Mouse (Mus musculus) spleen, postnatal 14 days (tissue): ENCODE results near the gene Dcst2.
A peak's percentile ranks its signal among the peaks of the same experiment; 100 is the strongest.

Experiments
- DNase-seq, 2 experiments: peaks; one replicate each; pipeline ENCODE4 v3.0.0; 2021 to 2022; ENCODE audit warnings: low spot score in 2 of 2

The Dcst2 gene

DNA sequence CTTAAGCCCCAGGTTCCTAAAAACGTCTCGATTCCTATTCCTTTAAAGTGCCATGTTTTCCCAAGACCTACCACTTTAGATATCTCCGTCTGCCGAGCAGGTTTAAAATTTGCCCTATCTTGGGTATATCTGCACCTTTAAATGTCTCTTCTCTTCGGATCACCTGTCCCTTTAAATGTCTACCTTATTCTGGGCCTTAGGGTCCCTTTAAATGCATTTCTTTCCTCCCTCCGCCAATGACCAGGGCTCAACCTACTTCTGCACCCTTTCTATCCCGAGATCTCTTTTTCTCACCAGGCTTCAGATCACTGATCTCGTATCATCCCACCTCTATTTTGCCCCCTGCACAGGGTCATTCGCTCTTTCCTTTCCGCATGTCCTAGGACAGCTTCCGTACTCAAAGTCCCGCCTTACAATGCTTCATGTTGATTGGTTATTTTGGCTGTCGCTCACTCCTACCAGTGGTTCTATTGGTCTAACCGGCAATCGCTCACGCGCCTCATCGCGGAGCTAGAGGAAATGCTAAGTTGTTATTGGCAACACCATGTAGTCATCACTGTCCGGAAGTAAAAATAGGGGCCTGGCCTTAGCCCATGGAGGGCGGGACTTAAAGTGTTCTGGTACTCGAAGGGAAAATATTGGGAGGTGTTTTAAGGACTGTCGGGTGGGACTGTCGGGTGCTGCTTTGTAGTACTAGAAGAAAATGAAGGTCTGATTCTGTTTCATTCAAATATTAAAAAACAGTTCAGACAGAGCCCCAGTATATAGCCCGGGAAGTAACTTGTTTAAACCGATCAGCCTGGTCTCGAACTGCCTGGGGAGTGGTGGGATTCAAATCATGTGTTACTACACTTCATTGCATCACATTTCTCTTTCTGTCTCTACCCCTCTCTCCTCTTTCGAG lies 50.0 kb downstream of the Dcst2 start, which contains the start of gene Flad1:
Gene Flad1 (minus strand): TSS at position 381 of the 904 bp plus-strand sequence.
- DNase-seq, result peak; percentile 96 to 97

- DNase-seq, result no peak
Measured at GRCm38 (mm10) chr3:89416158-89416557, 54.4 kb downstream of the Dcst2 start.

GRCm38 (mm10) chr3:89417131-89417530 lies 55.4 kb downstream of the Dcst2 start:
- no peak for DNase-seq

DNA sequence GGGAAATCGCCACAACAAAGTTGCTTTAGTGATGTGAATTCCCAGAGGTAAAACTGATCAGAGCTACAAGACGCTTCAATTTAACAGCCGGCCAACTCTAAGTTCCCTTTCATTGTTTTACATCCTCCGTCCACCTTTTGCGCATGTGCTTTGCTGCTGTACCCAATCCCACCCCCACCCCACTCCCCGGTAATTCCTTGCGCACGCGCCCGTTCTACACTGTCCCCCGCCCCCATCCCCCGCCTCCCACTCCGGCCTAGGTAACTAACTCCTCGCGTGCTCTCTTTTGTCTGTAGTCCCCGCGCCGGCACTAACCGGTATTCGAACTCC lies 56.0 kb downstream of the Dcst2 start:
- DNase-seq, result no peak

DNA sequence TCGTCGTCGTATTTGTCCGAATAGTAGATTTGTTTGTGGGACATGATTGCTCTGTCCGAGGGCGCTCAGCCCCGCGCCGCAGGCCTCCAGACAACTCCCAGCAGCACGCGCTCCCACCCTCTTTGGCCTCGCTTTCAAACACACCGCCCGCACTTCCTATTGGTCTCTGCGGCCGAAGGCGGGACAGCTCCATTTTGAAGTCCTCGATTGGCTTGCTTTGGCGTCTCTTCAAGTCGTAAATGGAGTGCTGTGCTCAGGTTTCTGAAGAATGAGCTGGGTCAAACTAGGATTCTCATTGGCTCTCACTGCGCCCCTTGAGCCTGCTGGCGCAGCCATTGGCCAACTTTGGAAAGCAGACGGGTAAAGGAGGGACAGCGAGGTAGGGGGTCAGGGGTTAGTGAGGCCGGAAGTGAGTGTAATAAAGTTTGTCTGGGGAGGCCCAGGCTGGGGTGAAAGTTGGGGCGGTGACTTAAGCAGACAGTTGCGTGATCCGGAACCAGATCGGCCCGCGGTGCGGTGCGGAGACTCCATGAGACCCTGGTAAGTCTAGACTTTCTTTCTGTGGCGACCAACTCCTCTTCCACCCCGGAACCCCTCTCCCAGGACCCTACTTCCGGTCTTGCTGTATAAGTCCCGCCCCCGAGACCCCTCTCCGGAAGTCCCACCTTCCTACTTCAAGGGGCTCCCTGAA lies 56.5 kb downstream of the Dcst2 start, which contains the start of the genes Cks1b and Shc1:
Gene Cks1b (minus strand): TSS at position 214 of the 691 bp plus-strand sequence.
Gene Shc1 (plus strand): TSS at position 274 of the 691 bp plus-strand sequence.
- DNase-seq, result peak; percentile 83 to 86

- no peak for DNase-seq
Measured at GRCm38 (mm10) chr3:89418861-89419250, 57.1 kb downstream of the Dcst2 start.

DNA sequence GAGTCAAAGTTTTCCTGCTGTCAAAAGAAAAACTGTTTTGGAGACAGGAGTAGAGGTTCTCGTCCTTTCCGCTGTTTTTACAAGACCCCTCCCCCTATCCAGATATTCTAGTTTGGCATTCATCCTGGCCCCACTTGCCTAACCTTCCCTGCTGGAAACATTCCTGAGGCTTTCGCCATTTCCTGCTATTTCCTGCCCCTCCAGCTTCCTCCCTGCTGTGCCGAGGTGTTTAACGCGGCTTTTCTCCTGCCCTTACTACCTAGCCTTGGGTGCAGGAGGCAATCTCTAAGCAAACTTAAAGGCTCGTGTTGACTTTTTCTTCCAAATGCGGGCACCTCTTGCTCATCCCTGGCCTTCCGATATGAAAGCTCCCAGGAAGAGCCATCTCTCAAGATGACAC lies 57.8 kb downstream of the Dcst2 start:
- no peak for DNase-seq

GRCm38 (mm10) chr3:89419981-89420380 lies 58.2 kb downstream of the Dcst2 start:
- DNase-seq, result no peak

DNA sequence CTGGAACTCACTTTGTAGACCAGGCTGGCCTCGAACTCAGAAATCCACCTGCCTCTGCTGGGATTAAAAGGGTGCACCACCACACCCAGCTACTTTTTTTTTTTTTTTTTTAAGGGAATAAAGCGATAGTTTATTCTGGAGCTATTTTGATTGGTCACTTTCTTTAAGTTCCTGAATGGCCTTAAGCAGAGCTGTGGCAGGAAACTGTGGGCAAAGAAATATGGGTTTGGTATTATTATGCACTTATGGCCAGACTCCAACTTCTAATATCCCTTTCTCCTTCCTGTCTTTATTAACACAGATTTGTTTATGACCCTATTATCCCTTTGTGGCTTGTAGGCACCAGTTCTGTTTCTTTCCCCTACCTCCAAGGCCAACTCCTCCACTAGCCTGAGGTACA lies 58.6 kb downstream of the Dcst2 start:
- DNase-seq, result no peak

- peak; percentile 47 to 51 for DNase-seq
Measured at GRCm38 (mm10) chr3:89421002-89421774, 59.4 kb downstream of the Dcst2 start.

- no peak for DNase-seq
Measured at GRCm38 (mm10) chr3:89421810-89422473, 60.2 kb downstream of the Dcst2 start.

GRCm38 (mm10) chr3:89422556-89423205 lies 60.9 kb downstream of the Dcst2 start:
- DNase-seq, result no peak

DNA sequence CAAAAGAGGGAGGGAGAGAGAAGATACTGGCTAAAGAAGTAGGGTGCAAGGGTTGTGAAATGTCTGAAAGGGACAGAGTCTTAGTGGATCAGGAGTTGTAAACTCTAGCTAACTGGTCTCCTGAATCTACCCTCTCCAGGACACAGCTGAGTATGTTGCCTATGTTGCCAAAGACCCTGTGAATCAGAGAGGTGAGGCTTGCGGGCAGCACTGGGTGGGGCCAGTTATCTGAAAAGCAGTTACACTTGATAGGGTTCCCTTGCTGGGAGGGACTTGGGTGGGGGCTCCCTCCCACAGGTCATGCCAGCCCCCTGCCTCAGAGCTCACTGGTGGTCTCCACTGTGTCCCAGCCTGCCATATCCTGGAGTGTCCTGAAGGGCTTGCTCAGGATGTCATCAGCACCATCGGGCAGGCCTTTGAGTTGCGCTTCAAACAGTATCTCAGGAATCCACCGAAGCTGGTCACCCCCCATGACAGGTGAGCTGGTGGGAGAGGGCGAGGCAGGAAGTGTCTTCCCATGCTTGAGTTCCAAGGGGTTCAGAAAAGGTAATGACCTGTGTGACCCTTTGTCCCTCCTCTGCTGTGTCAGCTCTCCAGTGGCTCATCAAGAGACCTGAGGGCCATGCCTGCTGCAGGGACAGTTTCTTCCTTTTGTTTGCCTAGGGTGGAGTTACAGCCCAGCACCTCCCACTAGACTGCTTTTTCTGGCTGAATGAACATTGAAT lies 62.8 kb downstream of the Dcst2 start:
- DNase-seq, result no peak

- no peak for DNase-seq
Measured at GRCm38 (mm10) chr3:89425141-89425525, 63.4 kb downstream of the Dcst2 start.

- DNase-seq, result no peak
Measured at GRCm38 (mm10) chr3:89425876-89426275, 64.1 kb downstream of the Dcst2 start.
